Mouse (Mus musculus): Measurements from ENCODE around the gene Olfr1357. TPM values are rescaled to one million over a fixed set of nuclear protein-coding genes. Genes with fewer than 3 reads are reported as not detected.

Gene Olfr1357
- polyA plus RNA-seq, 1 experiment from 2014 or later, result not detected

- Histone ChIP-seq H3K36me3 (ENCODE audit: control insufficient read depth, insufficient read depth, low read length) (no peaks in the 10 kb centered on the region), H3K9me3 (replicated peaks; ENCODE audit: control insufficient read depth, low read length) (no peaks in the 10 kb centered on the region), H3K4me2 (ENCODE audit: low read depth, low read length) (no peak overlapping the region), H3K4me3 (replicated peaks; ENCODE audit: low read length) (no peak overlapping the region), H3K9ac (ENCODE audit: low read length) (no peak overlapping the region), H3K27ac (ENCODE audit: low read length) (no peak overlapping the region), H3K27me3 (ENCODE audit: control insufficient read depth, insufficient read depth, low read length) (no peaks in the 10 kb centered on the region; the same call in 1 of the 2 replicates), H3K4me1 (ENCODE audit: control insufficient read depth, insufficient read depth, low read length) (peaks cover 8% of the 10 kb centered on the region)
- no peak for ATAC-seq (ENCODE audit: insufficient read depth, low FRiP score)
Measured at GRCm38 (mm10) chr10:78594566-78594965, 23.3 kb downstream of the Olfr1357 start.

DNA sequence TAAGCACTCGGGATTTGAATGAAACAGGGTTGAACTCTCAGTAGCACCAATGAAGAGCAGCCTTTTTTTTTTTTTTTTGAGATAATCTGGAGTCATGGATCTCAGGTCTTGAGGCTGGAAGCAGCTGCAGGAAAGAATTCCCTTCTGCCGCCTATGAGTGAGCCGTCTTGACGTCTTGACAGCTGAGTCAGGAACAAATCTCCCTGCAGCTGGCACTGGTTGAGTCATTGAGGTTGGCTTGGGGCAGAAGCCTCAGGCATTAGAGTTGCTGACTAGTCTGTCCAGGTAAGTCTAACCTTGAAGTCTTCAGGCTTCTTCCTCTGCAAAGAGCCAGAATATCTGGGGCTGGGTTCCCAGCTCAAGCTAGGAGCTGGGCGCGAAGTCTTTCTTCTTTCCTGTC, 23.7 kb downstream of the Olfr1357 start:
- ATAC-seq (ENCODE audit: insufficient read depth, low FRiP score), result no peak
- H3K4me2 ChIP-seq (ENCODE audit: low read depth, low read length), result no peak overlapping the region
- H3K9ac ChIP-seq (ENCODE audit: low read length), result no peak overlapping the region
- H3K4me1 ChIP-seq (ENCODE audit: control insufficient read depth, insufficient read depth, low read length), result peaks cover 8% of the 10 kb centered on the region
- WGBS, result 62% methylated on average over 6 of the region's 6 CpGs
- no peak overlapping the region for H3K27ac ChIP-seq (ENCODE audit: low read length)
- H3K9me3 ChIP-seq (replicated peaks; ENCODE audit: control insufficient read depth, low read length), result no peaks in the 10 kb centered on the region
- no peak overlapping the region for H3K4me3 ChIP-seq (replicated peaks; ENCODE audit: low read length)
- no peaks in the 10 kb centered on the region; the same call in 1 of the 2 replicates for H3K27me3 ChIP-seq (ENCODE audit: control insufficient read depth, insufficient read depth, low read length)
- 0 out of 2 replicates have a peak, but pooled peaks cover under 1% of the 10 kb centered on the region for H3K36me3 ChIP-seq (ENCODE audit: control insufficient read depth, insufficient read depth, low read length)

- Histone ChIP-seq H3K27ac (ENCODE audit: low read length) (no peak overlapping the region), H3K9me3 (replicated peaks; ENCODE audit: control insufficient read depth, low read length) (no peaks in the 10 kb centered on the region), H3K4me1 (ENCODE audit: control insufficient read depth, insufficient read depth, low read length) (peaks cover 8% of the 10 kb centered on the region), H3K27me3 (ENCODE audit: control insufficient read depth, insufficient read depth, low read length) (no peaks in the 10 kb centered on the region; the same call in 1 of the 2 replicates), H3K9ac (ENCODE audit: low read length) (no peak overlapping the region), H3K4me3 (replicated peaks; ENCODE audit: low read length) (no peak overlapping the region), H3K4me2 (ENCODE audit: low read depth, low read length) (no peak overlapping the region), H3K36me3 (ENCODE audit: control insufficient read depth, insufficient read depth, low read length) (0 out of 2 replicates have a peak, but pooled peaks cover 4% of the 10 kb centered on the region)
- no peak for ATAC-seq (ENCODE audit: insufficient read depth, low FRiP score)
- WGBS, result 86% methylated on average over 5 of the region's 5 CpGs
Measured at GRCm38 (mm10) chr10:78593736-78594135, 24.1 kb downstream of the Olfr1357 start.

GRCm38 (mm10) chr10:78592856-78593379, 25.0 kb downstream of the Olfr1357 start:
- peaks cover 8% of the 10 kb centered on the region for H3K4me1 ChIP-seq (ENCODE audit: control insufficient read depth, insufficient read depth, low read length)
- 80% methylated on average over 4 of the region's 4 CpGs for WGBS
- no peak overlapping the region for H3K4me3 ChIP-seq (replicated peaks; ENCODE audit: low read length)
- no peaks in the 10 kb centered on the region; the same call in 1 of the 2 replicates for H3K27me3 ChIP-seq (ENCODE audit: control insufficient read depth, insufficient read depth, low read length)
- H3K4me2 ChIP-seq (ENCODE audit: low read depth, low read length), result no peak overlapping the region
- H3K36me3 ChIP-seq (ENCODE audit: control insufficient read depth, insufficient read depth, low read length), result peaks cover 9% of the 10 kb centered on the region; the same call in 1 of the 2 replicates
- H3K9me3 ChIP-seq (replicated peaks; ENCODE audit: control insufficient read depth, low read length), result no peaks in the 10 kb centered on the region
- H3K27ac ChIP-seq (ENCODE audit: low read length), result no peak overlapping the region
- H3K9ac ChIP-seq (ENCODE audit: low read length), result no peak overlapping the region
- no peak for ATAC-seq (ENCODE audit: insufficient read depth, low FRiP score)

- Histone ChIP-seq H3K9ac (ENCODE audit: low read length) (peak within 1 kb of the TSS; percentile 88), H3K9me3 (replicated peaks; ENCODE audit: control insufficient read depth, low read length) (no peaks in the 10 kb centered on the region), H3K27me3 (ENCODE audit: control insufficient read depth, insufficient read depth, low read length) (no peaks in the 10 kb centered on the region; the same call in 1 of the 2 replicates), H3K4me1 (ENCODE audit: control insufficient read depth, insufficient read depth, low read length) (peaks cover 8% of the 10 kb centered on the region), H3K36me3 (ENCODE audit: control insufficient read depth, insufficient read depth, low read length) (peaks cover 13% of the 10 kb centered on the region), H3K27ac (ENCODE audit: low read length) (peak within 1 kb of the TSS; percentile 87), H3K4me3 (replicated peaks; ENCODE audit: low read length) (peak within 1 kb of the TSS; percentile 73), H3K4me2 (ENCODE audit: low read depth, low read length) (peak within 1 kb of the TSS; percentile 57)
- WGBS, result 4% methylated on average over 50 of the region's 54 CpGs
- peak; percentile 76 for ATAC-seq (ENCODE audit: insufficient read depth, low FRiP score)
Measured at GRCm38 (mm10) chr10:78591406-78592328, 26.2 kb downstream of the Olfr1357 start, which contains the start of gene Syde1. Gene Syde1, minus strand, starts transcription at chr10:78591964.

GRCm38 (mm10) chr10:78590744-78591143, 27.1 kb downstream of the Olfr1357 start:
- Histone ChIP-seq H3K4me2 (ENCODE audit: low read depth, low read length) (peak overlapping the region; percentile 57), H3K4me3 (replicated peaks; ENCODE audit: low read length) (peak overlapping the region; percentile 73), H3K9me3 (replicated peaks; ENCODE audit: control insufficient read depth, low read length) (no peaks in the 10 kb centered on the region), H3K9ac (ENCODE audit: low read length) (peak overlapping the region; percentile 88), H3K4me1 (ENCODE audit: control insufficient read depth, insufficient read depth, low read length) (peaks cover 8% of the 10 kb centered on the region), H3K27me3 (ENCODE audit: control insufficient read depth, insufficient read depth, low read length) (no peaks in the 10 kb centered on the region; the same call in 1 of the 2 replicates), H3K36me3 (ENCODE audit: control insufficient read depth, insufficient read depth, low read length) (peaks cover 17% of the 10 kb centered on the region), H3K27ac (ENCODE audit: low read length) (peak overlapping the region; percentile 87)
- ATAC-seq (ENCODE audit: insufficient read depth, low FRiP score), result peak; percentile 34; the same call in 1 of the 2 replicates
- 22% methylated on average over 9 of the region's 9 CpGs for WGBS

- Histone ChIP-seq H3K36me3 (ENCODE audit: control insufficient read depth, insufficient read depth, low read length) (peaks cover 23% of the 10 kb centered on the region), H3K9ac (ENCODE audit: low read length) (no peak overlapping the region), H3K9me3 (replicated peaks; ENCODE audit: control insufficient read depth, low read length) (no peaks in the 10 kb centered on the region), H3K27me3 (ENCODE audit: control insufficient read depth, insufficient read depth, low read length) (no peaks in the 10 kb centered on the region; the same call in 1 of the 2 replicates), H3K4me1 (ENCODE audit: control insufficient read depth, insufficient read depth, low read length) (peaks cover 8% of the 10 kb centered on the region), H3K27ac (ENCODE audit: low read length) (no peak overlapping the region), H3K4me3 (replicated peaks; ENCODE audit: low read length) (peak overlapping the region; percentile 73), H3K4me2 (ENCODE audit: low read depth, low read length) (peak overlapping the region; percentile 57)
- no peak for ATAC-seq (ENCODE audit: insufficient read depth, low FRiP score)
- 89% methylated on average over 8 of the region's 8 CpGs for WGBS
Measured at GRCm38 (mm10) chr10:78589901-78590300, 28.0 kb downstream of the Olfr1357 start.

GRCm38 (mm10) chr10:78589291-78589690, 28.6 kb downstream of the Olfr1357 start:
- ATAC-seq (ENCODE audit: insufficient read depth, low FRiP score), result no peak
- no peaks in the 10 kb centered on the region for H3K27me3 ChIP-seq (ENCODE audit: control insufficient read depth, insufficient read depth, low read length)
- no peak overlapping the region for H3K4me2 ChIP-seq (ENCODE audit: low read depth, low read length)
- no peak overlapping the region for H3K9ac ChIP-seq (ENCODE audit: low read length)
- no peak overlapping the region for H3K4me3 ChIP-seq (replicated peaks; ENCODE audit: low read length)
- peaks cover 8% of the 10 kb centered on the region for H3K4me1 ChIP-seq (ENCODE audit: control insufficient read depth, insufficient read depth, low read length)
- no peak overlapping the region for H3K27ac ChIP-seq (ENCODE audit: low read length)
- H3K36me3 ChIP-seq (ENCODE audit: control insufficient read depth, insufficient read depth, low read length), result peaks cover 24% of the 10 kb centered on the region
- WGBS, result 92% methylated on average over 18 of the region's 18 CpGs
- H3K9me3 ChIP-seq (replicated peaks; ENCODE audit: control insufficient read depth, low read length), result no peaks in the 10 kb centered on the region

DNA sequence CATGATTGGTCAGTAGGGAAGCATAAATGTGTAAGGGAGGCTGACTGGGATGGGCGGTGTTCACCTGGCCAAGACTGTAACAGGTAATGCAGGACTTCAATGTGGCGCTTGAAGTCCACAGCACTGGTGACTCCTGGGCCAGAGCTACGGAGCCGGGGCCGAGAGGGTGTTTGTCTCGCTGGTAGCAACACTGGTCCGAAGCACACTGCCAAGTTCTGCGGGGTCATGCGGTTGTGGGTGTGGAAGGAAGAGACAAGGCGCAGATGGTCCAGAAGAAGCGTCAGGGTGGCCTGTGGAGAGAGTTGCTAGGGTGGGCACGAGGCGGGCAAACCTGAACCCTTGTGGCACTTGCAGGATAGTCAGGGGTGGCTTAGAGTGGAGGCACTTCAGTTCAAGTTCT, 31.8 kb downstream of the Olfr1357 start:
- no peak overlapping the region for H3K27ac ChIP-seq (ENCODE audit: low read length)
- 94% methylated on average over 13 of the region's 13 CpGs for WGBS
- H3K4me2 ChIP-seq (ENCODE audit: low read depth, low read length), result no peak overlapping the region
- no peaks in the 10 kb centered on the region for H3K9me3 ChIP-seq (replicated peaks; ENCODE audit: control insufficient read depth, low read length)
- no peak overlapping the region for H3K4me3 ChIP-seq (replicated peaks; ENCODE audit: low read length)
- H3K9ac ChIP-seq (ENCODE audit: low read length), result no peak overlapping the region
- peaks cover 27% of the 10 kb centered on the region for H3K36me3 ChIP-seq (ENCODE audit: control insufficient read depth, insufficient read depth, low read length)
- H3K27me3 ChIP-seq (ENCODE audit: control insufficient read depth, insufficient read depth, low read length), result no peaks in the 10 kb centered on the region
- peaks cover 8% of the 10 kb centered on the region for H3K4me1 ChIP-seq (ENCODE audit: control insufficient read depth, insufficient read depth, low read length)
- ATAC-seq (ENCODE audit: insufficient read depth, low FRiP score), result no peak
